ENCODE assay signal across 8 mouse cellular contexts in the genomic region with DNA sequence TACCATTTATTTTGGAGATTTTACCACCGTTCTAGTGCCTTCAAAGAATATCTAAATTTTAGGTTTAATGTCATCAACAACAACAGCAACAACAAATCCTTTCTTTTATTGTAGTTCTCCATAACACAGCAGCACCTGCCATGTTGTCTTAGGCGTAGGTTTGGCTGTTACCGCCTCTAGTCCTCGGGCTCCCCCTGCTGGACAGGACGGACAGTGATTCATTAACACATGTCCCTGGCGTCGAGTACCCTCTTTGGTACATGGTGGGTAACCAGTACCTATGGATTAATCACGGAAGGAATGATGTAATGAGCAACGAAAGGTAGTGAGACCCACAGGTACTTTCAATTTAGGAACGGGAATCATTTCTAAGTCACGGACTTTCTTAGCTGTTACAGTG. TPM values are rescaled to one million over a fixed set of nuclear protein-coding genes. Genes with fewer than 3 reads are reported as not detected.
A peak's percentile ranks its signal among the peaks of the same experiment; 100 is the strongest.
DNase-seq lines count a peak whose midpoint lies in the region; ATAC-seq and TF ChIP-seq lines count a peak whose summit lies in the region.

No protein-coding gene starts in this region.

- DNase-seq in MN1 (ENCODE audit: low spot score): peak; percentile 81
- peak; percentile 75 for DNase-seq in brain, embryonic 14.5 days (ENCODE audit: low read depth)
- peak; percentile 77 to 87 for DNase-seq in heart, postnatal 10 days
- peak; percentile 22 to 64 for DNase-seq in layer of hippocampus, adult 8-10 months (ENCODE audit: low spot score in 2 of 2)
- peak; percentile 88 for DNase-seq in lung, postnatal 14 days
- DNase-seq in right cerebral cortex, postnatal 14 days: peak; percentile 78
- peak; percentile 85 for DNase-seq in urinary bladder, postnatal 25 days (ENCODE audit: low spot score)

- ATAC-seq in erythroid progenitor cell, adult 5-6 weeks (replicated peaks; ENCODE audit: low FRiP score, poor library complexity, severe bottlenecking): peak; percentile 79

- peak; percentile 77 for TF ChIP-seq CTCF in brain, embryonic 14.5 days (IDR thresholded peaks at IDR 0.05; ENCODE audit: borderline replicate concordance, extremely low read depth, insufficient read depth, insufficient read length)

- TF ChIP-seq POLR2A in brain, embryonic 14.5 days (IDR thresholded peaks at IDR 0.05; ENCODE audit: borderline replicate concordance, extremely low read depth, insufficient read depth, insufficient read length, poor library complexity, severe bottlenecking): no peak

- intact Hi-C loops in heart, postnatal 10 days (cut with DNase I): loop anchor here (1.0 to 5.0 kb wide), 2 partner anchors 148 to 258 kb away; no protein-coding TSS in a partner anchor

RNA-seq across cellular contexts. Expression of a gene that starts 37.2 kb away (rescaled TPM):
- 29.5 and 35.2 TPM in 2 replicates for polyA plus RNA-seq in brain, embryonic 14.5 days (2012; rRNA removed)
- total RNA-seq in erythroid progenitor cell, adult 5-6 weeks (2015; ENCODE audit: low replicate concordance): 5.9 and 14.8 TPM in 2 replicates
- total RNA-seq in erythroid progenitor cell, adult 5-6 weeks (2017; ENCODE audit: low replicate concordance): 9.6 and 10.7 TPM in 2 replicates
- total RNA-seq in heart, postnatal 10 days (2021): 10 to 100 TPM; 80.8 to 85.0 TPM
- total RNA-seq in layer of hippocampus, adult 8-10 months (2022): 10 to 100 TPM; 34.4 to 40.9 (median 36.8) TPM

RNA-seq across cellular contexts. Expression of a gene that starts 52.8 kb away (rescaled TPM):
- polyA plus RNA-seq in brain, embryonic 14.5 days (2012; rRNA removed): 11.0 and 13.5 TPM in 2 replicates
- total RNA-seq in erythroid progenitor cell, adult 5-6 weeks (2015; ENCODE audit: low replicate concordance): not detected in 2 replicates
- total RNA-seq in erythroid progenitor cell, adult 5-6 weeks (2017; ENCODE audit: low replicate concordance): not detected in 2 replicates
- 1 to 10 TPM; 1.2 to 1.8 TPM for total RNA-seq in heart, postnatal 10 days (2021)
- total RNA-seq in layer of hippocampus, adult 8-10 months (2022): 1 to 10 TPM; 5.1 to 6.1 (median 5.5) TPM

Comparison
In these comparisons a context has a peak if more than half of its experiments do, and no peak if none do; other contexts are left out.
1. Peak in every context shown above with its lines: DNase-seq and ATAC-seq.